Mouse (Mus musculus): Measurements from ENCODE around the gene Dnajc22. TPM values are rescaled to one million over a fixed set of nuclear protein-coding genes. Genes with fewer than 3 reads are reported as not detected.

Dnajc22 gene
- total RNA-seq, 2 experiments from 2014 or later: 1.6 to 3.4 TPM

DNA sequence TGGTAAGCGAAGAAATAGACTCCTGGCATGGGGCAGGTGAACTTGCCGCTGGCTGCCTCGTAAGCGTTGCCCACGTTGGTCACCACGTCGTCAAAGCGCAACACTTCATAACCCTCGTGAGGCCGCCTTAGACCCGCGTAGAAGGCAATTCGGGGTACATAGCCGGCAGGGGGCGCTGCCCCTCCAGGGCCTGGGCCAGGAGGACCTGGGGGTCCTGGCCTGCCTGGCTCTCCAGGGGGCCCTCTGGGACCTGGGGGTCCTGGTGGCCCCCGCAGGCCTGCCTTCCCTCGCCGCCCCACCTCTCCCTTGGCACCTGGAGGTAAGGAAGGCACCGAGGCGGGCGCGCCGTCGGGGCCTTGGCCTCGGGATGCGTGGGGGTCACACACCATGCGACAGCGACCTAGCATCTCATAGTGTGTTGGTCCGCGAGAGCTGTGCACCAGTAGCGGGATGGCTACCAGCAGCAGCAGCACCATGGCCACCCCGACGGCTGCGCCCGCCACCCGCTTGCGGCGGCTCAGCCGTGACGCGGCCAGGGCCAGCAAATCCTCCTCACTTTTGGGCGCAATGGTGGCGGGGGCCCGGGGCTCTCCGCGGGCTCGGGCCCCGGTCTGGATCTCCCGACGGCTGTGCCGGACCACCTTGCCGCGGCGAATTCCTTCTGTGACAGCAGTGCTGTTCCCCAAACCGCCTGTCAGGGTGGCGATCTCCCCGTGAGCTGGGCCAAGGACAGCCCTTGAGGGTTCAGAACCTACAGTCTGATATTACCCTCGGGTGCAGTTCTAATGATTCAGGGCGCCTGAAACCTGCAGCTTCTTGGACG, 5.5 kb upstream of the Dnajc22 start, which contains the start of gene C1ql4:
C1ql4 (minus strand) TSS at position 565 of the 823 bp plus-strand sequence.
- DNase-seq: peak in 1 of 2 experiments; percentile 55

DNA sequence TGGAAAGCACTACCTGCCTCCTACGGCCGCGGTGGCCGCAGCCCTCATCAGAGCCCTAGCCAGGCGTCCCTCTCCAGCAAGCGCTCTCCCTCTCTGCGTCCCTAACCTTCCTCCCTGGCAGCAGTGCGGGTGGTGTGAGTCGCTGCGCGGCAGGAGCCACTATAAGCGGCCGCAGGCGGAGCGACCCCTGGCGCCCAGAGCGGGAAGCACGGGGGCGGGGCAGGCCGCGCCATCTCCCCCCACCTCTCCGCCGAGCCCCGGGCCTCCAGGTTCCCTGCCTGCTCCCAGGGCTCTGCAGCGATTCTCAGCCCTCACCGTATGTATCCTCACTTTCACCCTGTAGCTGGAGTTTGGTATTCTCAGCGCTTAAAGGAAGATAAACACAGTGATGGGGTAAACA, 4.7 kb upstream of the Dnajc22 start:
- DNase-seq: peak; percentile 82 to 89

DNA sequence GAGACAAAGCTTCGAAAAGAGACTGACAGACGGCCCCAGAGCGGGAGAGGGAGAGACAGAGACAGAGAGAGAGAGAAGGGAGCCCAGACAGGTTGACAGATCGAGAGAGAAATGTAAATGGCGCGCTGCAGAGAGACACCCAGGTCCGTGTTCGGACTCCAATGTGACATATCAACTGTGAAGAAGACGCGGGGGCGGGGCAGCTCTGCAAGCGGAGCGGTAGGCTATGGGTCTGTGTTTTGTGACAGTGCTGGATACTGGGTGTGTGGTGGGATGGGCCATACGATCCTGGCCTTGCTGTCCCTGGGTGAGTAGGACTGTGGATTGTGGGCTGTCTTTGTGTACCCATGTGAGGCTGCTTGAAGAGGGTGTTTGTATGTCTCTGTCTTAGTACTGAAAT, 3.9 kb upstream of the Dnajc22 start:
- no peak for DNase-seq

DNA sequence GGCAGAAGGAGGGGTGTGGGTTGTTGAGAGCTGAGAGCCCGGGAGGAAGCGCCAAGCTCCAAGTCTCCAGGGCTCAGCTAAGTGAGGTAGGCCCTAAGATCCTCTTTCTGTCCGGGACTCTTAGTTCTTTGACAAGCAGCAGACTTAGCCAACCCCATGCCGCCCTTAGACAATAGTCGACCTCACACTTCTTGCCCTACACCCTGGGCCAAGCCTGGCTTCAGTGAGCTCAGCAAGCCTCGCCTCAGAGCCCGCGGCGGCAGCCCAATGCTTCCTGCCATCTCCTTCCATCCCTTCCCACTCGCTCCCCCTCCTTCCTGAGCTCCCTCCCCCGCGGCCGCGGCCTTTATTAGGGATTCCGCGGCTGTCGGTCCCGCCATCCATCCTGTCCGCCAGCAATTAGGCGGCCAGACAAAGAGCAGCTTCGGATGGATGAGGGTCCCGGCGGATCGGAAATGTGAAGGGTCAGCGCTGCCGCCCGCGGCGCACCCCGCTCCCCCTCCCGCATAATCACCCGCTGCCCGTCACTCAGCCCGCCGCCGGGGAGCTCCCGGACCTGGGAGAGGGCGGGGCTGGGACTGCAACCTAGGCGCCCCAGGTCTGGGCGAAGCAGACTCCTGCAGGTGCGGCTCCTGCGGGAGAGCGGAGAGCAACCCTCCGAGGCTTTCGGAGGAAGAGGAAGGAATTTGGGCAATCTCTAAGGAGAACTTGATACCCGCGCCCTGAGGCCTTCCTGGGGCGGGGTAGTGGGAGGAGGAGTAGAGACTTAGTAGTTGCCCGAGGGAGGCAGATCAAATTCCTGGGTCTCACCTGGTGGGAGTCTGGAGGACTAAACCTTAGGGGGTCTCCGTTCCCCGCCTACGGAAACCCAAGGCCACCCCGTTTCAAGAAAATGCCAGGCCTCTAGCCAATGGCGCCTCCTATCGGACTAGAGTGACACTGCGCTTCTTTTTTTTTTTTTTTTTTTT, 605 bp downstream of the Dnajc22 start:
- DNase-seq: peak; percentile 20 to 42

DNA sequence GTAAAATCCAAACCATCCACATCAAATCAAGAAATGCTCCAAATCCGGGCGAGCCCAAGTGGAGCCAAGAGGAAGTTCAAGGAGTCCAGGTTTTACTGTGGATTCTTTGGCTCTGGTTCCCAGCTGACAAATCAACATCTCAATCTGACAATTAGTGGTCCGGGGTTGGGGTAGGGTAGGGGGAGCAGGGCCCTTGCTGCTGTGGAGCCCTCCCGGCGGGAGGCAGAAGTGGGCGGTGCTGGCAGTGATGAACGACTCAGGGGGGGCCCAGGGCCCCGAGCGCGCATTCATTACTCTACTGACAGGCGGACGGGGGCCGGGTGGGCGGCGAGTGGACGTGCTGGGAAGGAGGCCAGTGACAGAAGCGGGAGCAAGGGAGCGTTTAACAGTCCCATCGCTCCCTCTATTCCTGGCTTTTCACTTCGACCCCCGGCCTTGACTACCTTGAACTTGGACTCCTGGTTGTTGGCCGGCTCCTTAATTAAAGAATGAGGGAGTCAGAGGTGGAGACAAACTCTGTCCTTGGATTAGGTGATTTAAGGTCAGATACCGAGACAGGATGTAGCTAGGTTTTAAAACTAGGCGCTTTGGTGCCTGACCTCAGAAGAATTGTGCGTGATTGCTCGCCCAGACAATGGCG, 1.8 kb downstream of the Dnajc22 start:
- no peak for DNase-seq

DNA sequence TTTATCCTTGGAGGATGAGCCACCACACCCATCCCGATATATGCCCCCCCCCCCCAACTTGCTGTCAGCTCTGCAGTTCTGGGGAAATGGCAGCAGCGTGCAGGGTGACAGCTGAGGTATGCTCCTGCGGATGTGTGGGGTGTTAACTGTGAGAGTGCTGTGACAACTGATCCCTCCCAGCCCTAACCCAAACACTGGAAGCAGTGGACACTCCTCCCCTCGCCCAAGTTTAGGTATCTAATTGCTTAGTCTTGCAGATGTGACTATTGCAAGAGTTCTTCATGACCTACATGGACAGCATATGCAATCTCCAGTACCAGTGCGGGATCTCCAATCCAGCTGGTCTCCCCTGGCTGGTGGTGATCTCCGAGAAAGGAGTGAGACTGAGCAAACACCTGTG, 2.4 kb downstream of the Dnajc22 start:
- no peak for DNase-seq

DNA sequence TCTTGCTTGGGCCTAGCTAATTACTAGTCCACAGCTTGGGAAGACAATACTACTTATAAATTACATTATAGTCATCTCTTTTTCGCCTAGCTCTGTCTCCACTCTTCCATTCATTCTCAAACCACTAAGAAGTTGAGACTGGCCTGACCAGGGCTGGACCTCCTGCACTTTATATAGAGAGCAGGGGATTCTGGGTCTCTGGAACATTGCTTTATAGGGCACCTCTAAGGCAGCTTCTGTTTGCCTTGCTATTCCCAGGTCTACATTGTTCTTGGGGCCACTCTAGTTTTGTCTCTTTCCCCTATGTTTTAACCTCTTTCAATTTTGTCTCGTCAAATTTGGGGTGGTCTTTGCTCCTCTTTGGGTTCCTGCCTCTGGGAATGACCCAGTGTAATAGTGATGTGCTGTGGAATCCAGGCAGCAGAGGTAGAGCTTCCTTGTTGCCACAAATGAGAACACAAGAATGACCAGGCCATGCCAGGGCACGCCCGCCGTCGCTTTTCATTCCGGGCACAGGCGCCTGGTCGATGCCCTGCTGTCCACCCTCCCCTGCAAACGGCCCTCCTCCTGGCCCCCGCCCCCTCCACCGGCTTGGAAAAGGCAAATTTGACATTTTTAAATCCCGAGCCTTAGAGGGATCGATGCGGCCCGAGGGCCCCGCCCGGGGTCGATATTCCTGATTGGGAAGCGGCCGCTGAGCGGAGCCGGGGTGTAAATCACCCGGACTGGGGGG, 3.3 kb downstream of the Dnajc22 start:
- DNase-seq: no peak

DNA sequence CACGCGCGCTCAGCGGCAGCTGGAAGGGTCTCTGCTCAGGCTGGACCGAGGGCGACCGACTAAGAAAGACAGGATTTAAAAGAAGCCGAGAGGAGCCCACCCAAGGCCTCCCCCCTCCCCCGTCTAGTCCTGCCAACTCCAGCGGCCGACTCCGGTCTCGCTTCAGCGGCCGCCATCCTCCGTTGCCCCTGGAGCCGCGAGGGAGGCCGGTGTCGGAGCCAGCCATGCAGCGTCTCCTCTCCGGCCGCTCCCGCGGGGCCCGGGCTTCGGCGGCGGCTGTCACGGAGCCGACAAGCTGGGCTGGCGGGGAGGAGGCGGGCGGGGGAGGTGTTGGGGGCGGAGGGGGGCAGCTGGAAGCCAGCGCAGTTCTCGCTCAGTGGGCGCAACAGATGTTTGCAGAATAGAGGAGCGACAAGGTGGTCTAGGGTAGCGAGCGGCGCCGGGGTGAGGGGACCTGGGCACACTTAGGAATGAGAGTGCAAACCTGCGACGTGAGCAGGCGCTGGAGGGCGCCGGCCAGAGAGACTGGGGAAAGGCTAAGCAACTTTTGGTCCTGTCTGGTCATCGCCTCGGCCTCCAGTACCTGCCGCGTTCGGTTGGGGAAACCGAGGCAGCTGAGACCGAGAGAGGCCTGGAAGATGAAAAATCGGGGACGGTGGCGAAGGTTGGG, 4.0 kb downstream of the Dnajc22 start:
- DNase-seq: peak; percentile 38 to 54

DNA sequence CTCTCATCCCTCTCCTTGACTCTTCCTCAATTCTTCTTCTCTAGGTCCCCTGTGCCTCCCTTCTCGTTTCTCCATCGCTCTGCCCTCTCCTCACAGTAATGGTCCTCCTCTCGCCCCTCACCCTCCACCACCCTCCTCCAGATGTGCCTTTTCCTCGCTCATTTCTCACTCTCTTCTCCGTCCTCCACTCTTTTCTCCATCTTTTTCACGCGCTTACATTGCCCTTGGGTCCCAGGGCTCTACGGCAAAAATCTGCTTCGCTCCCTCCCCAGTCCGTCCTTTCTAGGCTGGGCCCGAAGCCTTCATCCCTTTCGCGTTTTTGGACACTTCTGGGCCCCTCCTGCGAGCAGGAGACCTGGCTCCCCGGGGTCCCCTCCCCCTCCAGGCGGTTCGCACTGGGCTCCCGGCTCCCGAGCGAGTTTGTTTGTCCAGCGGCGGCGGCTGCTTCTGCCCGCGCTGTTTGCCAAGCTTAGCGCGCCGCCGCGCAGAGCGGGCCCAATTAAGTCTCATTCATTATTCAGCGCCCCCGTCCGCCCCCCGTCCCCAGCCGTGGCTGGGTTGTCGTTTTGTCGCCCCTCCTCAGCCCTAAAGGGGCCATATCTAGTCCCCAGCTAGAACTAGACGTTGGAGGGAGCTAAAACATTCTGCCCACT, 5.0 kb downstream of the Dnajc22 start:
- DNase-seq: peak; percentile 42 to 63

DNA sequence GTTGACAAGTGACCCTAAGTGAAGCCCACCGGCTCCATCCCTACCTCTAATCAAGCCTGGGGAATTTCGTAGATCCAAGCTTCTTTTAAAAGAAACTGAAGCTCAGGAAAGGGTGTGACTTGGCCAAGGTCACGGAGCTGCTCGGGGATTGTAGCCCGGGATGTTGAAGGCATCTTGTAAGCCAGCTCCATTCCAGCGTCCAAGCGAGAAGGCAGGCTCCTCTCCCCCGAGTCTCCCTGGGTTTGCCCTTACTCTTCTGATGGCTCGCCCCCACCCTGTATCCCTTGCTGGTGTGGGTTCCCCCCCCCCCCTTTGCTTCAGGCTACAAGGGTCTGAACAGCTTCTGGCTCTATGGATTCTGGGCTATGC, 5.5 kb downstream of the Dnajc22 start:
- no peak for DNase-seq

DNA sequence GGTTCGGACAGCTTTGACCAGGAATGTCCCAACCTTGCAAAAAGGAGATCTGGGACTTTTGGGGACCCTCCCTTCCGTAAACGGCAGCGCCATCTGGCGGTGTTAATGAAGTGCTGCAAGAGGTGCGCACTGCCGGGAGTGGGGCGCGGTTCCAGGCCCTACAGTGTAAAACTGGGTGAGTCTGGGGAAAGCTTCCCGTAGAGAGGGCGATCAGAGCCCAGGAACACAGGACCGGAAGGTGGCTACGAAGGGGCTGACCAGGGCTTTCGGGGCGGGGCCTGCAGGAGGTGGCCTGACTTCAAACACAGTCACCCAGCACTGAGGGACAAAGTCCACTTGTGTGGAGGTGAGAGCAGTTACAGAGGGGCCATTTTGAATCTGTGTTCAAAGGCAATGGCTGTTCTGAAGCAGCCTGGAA, 6.2 kb downstream of the Dnajc22 start:
- peak; percentile 62 to 73 for DNase-seq

DNA sequence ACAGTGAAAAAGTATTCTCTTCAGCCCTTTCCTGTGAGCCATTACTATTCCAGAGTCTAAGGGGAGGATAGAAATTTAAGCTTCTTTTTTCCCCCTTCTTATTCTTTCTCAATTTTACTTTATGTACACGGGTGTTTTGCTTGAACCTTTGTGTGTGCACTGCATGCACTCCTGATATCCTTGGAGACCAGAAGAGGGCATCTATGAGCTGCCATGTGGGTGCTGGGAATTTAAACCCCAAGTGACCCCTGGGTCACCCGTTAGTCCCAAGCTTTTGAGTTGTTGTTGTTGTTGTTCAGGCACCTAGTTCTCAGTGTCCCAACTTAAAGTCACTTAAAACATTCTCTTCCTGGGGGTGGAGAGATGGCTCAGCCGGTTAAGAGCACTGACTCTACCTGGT, 7.0 kb downstream of the Dnajc22 start:
- no peak for DNase-seq

DNA sequence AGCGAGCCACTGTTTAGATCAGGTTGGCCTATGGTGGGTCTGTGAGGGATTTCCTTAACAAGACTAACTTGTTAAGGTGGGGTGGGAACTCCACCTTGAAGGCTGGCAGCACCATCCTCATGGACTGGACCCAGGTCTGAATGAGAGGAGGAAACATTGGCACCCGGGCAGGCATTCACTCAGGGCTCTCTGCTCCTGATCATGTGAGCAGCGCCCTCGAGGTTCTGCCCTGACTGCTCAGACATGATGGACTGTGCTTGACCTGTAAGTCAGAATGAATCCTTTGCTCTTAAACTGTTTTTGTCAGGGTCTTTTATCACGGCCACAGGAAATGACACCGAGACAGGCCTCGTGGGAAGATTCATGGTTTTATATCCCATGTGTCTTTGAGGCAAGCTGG, 12.3 kb downstream of the Dnajc22 start:
- DNase-seq: no peak

DNA sequence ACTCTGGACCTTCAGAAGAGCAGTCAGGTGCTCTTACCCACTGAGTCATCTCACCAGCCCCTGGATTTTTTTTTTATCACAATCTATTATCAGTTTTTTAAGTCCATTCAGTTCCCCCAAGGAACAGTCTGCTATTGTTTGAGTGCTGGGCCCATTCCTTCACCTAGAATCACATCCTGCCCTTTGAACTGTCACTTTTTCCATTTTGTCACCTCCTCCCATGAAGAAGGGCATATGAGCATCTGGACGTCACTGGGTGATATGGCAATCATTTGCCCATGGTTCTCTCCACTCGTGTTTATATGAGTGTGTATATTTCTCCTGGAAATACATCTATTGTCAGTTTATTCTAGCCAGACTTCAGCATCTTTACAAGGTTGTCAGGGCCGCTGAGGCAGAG, 14.9 kb downstream of the Dnajc22 start:
- no peak for DNase-seq

DNA sequence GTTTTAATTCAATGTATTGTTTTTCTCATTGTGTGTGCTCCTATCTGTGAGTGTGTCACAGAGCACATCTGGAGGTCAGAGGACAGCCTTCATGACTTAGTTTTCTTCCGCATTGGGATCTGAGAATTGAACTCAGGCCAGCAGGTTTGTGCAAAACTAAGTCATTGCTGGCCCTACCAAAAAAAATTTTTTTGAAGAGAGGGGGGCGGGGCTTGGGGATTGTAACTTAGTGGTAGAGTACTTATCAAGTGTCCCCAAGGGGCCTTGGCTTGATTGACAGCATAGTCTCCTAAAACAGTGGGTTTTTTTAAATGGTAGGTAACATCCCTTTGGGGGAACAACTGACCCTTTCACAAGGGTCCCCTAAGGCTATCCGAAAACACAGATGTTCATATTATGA, 18.2 kb downstream of the Dnajc22 start:
- DNase-seq: peak in 1 of 2 experiments; percentile 30

DNA sequence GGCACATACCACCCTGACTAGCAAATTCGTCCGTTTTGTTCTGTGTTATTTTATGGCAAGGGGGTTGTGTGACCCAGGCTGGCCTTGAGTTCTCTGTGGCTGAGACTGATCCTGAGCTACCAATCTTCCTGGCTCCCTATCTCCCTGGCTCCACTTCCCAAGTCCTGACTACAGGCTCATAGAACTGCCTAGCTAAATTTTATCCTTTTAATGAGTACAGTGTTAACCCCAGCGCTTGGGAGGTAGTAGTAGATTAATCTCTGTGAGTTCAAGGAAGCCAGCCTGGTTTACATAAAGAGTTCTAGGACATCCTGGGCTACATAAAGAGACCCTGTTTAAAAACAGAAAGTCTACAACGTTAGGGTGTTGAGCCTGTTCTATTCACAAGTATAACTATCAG, 18.8 kb downstream of the Dnajc22 start:
- no peak for DNase-seq

DNA sequence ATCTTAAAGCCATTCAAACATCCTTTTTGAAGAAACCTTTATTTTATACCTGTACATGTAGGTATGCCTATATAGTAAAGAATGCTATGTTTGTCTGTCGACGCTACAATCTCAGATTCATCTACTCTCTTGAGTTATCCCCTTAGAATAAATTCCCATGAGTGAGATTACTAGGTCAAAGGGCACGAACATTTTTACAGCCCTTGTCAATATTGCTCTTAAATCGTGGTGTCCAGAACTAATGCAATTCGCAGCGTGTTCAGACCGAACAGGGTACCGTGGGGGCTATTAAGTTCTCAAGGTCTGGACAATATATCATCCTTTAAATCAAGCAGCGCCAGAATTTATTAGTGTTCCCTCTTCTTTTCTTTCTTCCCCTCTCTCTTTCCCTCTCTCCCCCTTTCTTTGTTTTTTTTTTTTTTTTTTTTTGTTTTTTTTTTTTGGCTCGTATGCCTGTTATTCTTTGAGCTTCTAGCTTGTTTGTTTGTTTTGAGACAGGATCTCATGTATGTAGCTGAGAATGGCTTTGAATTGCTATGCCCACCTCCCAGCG, 19.9 kb downstream of the Dnajc22 start:
- DNase-seq: no peak

DNA sequence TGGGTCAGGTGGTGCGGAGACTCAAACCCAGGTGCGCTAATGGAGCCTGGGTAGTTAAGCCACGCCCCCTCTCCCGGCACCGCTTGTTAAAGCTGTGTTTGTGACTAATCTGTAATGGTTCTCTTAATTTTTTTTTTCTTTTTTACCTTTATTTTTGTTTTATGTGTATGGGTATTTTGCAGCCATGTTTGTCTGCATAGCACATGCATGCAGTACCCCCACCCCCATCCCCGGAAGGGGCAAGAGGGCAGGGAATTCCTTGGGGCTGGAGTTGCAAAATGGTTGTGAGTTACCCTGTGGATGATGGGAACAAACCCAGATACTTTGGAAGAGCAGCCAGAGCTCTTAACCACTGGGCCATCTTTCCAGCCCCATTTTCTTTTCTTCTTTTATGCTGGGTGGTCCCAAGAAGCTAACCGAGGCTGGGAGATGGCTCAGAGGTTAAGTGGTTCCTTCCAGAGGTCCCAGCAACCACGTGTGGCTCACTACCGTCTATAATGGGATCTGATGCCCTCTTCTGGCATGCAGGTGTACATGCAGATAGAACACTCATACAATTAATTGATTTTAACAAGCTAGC, 20.5 kb downstream of the Dnajc22 start:
- peak in 1 of 2 experiments; percentile 54 for DNase-seq

DNA sequence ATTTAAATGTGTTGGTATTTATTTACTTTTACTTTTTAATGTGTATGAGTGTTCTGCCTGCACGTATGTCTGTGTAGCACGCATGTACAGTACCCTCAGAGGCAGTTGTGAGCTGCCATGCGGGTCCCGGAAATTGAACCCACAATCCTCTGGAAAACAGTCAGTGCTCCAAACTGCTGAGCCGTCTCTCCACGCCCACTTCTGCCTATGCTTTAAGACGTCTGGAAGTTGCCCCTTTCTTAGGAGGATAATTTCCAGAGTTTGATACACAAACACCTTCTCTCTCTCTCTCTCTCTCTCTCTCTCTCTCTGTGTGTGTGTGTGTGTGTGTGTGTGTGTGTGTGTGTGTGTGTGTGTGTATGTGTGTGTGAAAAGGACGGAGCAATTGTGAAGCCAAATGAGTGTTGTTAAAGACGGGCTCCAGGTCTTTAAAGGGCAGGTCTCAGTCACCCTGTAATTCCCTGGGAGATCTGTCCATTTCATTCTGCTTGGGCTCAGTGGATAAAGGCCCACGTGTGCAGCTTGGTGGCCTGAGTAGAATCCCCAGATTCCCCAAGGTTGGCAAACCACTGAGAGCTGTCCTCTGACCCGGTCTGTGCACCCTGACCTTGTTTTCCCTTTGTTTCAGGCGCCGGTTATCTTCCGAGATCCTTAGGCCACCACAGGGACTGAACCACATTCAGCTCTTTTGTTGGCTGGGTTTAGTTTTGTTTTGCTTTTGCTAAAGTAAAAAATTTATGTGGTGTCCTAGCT, 21.5 kb downstream of the Dnajc22 start:
- DNase-seq: no peak
